Mouse (Mus musculus) midbrain, embryonic 16.5 days (tissue): ENCODE data around the gene D430019H16Rik. TPM values are rescaled to one million over a fixed set of nuclear protein-coding genes. Genes with fewer than 3 reads are reported as not detected.

Source experiments
- ATAC-seq: fragments of 200-750 bp; cut with Nextera tagmentation; 2 replicates; pipeline ENCODE4 v1.8.0; 2017; ENCODE audit warnings: moderate TSS enrichment
- H3K27ac ChIP-seq: fragments of 300-500 bp; sonication (generic); 2 replicates; pipeline ENCODE4 v1.5.1; 2014; ENCODE audit warnings: mild to moderate bottlenecking, low read length, mixed read lengths
- H3K27me3 ChIP-seq: fragments of 300-500 bp; sonication (generic); 2 replicates; pipeline ENCODE4 v1.6.1; 2014; ENCODE audit warnings: low read depth, low read length, mixed read lengths; ENCODE audit not compliant: control insufficient read depth, insufficient read depth
- H3K36me3 ChIP-seq: fragments of 300-500 bp; sonication (generic); 2 replicates; pipeline ENCODE4 v1.6.1; 2014; ENCODE audit warnings: mild to moderate bottlenecking, low read length, moderate library complexity, mixed read lengths; ENCODE audit not compliant: control insufficient read depth, insufficient read depth
- H3K4me1 ChIP-seq: fragments of 300-500 bp; sonication (generic); 2 replicates; pipeline ENCODE4 v1.6.1; 2014; ENCODE audit warnings: mild to moderate bottlenecking, low read length, mixed read lengths; ENCODE audit not compliant: control insufficient read depth, insufficient read depth
- H3K4me2 ChIP-seq: fragments of 300-500 bp; sonication (generic); 2 replicates; pipeline ENCODE4 v1.6.1; 2014; ENCODE audit warnings: mild to moderate bottlenecking, low read length, mixed read lengths
- H3K4me3 ChIP-seq: fragments of 300-500 bp; sonication (generic); 2 replicates; pipeline ENCODE4 v1.5.1; 2014; ENCODE audit warnings: low read depth, mild to moderate bottlenecking, low read length, moderate library complexity, mixed read lengths
- H3K9ac ChIP-seq: fragments of 300-500 bp; sonication (generic); 2 replicates; pipeline ENCODE4 v1.6.1; 2014; ENCODE audit warnings: low read depth, low read length, mixed read lengths
- H3K9me3 ChIP-seq: fragments of 300-500 bp; sonication (generic); replicated peaks from 2 replicates; pipeline ENCODE4 v1.6.1; 2014; ENCODE audit warnings: mild to moderate bottlenecking, low read length, mixed read lengths; ENCODE audit not compliant: control insufficient read depth, poor library complexity, severe bottlenecking
- WGBS: fragments of 180-500 bp; shearing (Covaris S2); extraction: QIAGEN DNeasy Blood & Tissue Kit; methylation state at CpG from one replicate; pipeline ENCODE4 v1.1.7; 2014; 5-methylcytosine and 5-hydroxymethylcytosine counted together
- polyA plus RNA-seq: library from polyadenylated mRNA; unstranded; fragments of >200 nt; fragmentation: Nextera tagmentation; extraction: Ambion mirVana; gene quantifications from 2 replicates; pipeline ENCODE4 v1.2.1, GENCODE M21; 2015

The D430019H16Rik gene
- polyA plus RNA-seq, 1 experiment from 2014 or later = 16.3 TPM

DNA sequence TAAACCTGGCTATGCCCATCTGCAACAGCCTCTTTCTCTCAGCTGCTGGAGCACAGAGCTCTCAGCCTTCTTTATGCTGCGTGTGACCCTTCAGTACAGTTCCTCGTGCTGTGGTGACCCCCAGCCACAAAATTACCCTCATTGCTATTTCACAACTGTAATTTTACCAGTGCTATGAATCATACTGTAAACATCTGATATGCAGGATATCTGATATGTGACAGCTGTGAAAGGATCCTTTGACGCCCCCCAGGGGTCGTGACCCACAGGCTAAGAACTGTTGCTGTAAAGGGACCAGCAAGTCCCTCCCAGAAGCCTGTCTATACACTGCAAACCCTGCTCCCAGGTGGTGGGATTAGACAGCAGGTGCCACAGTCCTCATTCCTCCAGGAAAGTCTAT is 45.2 kb downstream of the D430019H16Rik start:
- Histone ChIP-seq H3K27ac (no peak overlapping the region), H3K27me3 (no peaks in the 10 kb centered on the region), H3K4me3 (no peak overlapping the region), H3K4me1 (no peaks in the 10 kb centered on the region), H3K9me3 (no peaks in the 10 kb centered on the region), H3K9ac (no peak overlapping the region), H3K4me2 (no peak overlapping the region), H3K36me3 (no peaks in the 10 kb centered on the region)
- ATAC-seq = no peak
- WGBS = 74% methylated on average over 4 of the region's 4 CpGs

DNA sequence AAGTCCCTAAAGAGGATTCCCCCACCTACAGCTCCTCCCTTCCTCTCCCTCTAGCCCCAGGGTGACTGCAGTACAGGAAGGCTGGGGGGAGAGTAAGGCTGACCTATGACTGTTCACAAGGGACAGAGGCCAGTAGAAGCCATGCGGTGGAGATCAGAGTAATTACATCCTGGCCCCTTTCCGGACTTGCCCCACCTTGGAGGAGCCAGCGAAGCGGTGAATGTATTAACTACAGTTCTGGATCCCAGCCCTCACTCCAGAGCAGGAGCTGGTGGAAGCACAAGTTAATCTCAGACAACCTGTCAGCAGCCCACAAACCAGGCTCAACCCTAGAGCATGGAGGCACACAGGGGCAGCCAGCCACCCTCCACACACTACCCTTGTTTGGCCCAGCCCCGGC is 47.3 kb downstream of the D430019H16Rik start:
- Histone ChIP-seq H3K27ac (no peak overlapping the region), H3K4me2 (no peak overlapping the region), H3K9ac (no peak overlapping the region), H3K4me3 (no peak overlapping the region), H3K4me1 (0 out of 2 replicates have a peak, but pooled peaks cover 1% of the 10 kb centered on the region), H3K36me3 (no peaks in the 10 kb centered on the region), H3K9me3 (no peaks in the 10 kb centered on the region), H3K27me3 (no peaks in the 10 kb centered on the region)
- no peak for ATAC-seq
- WGBS = 57% methylated on average over 5 of the region's 5 CpGs

DNA sequence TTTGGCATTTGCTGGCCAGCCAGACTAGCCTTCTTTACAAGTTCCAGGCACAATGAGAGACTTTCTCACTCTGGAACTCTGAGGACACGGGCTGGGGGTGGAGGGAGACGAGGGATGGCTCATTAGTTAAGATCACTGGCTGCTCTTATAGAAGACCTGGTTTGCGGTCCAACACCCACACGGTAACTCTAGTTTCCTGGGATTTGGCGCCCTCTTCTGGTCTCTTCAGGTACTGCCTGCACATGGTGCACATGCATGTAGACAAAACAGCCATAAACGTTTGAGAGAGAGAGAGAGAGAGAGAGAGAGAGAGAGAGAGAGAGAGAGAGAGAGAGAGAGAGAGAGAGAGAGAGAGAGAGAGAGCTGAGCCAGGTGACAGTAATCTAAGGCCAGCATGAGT is 51.1 kb downstream of the D430019H16Rik start:
- no peak overlapping the region for H3K9ac ChIP-seq
- no peak overlapping the region for H3K4me3 ChIP-seq
- no peaks in the 10 kb centered on the region for H3K36me3 ChIP-seq
- ATAC-seq = no peak
- H3K9me3 ChIP-seq = no peaks in the 10 kb centered on the region
- 59% methylated on average over 6 of the region's 6 CpGs for WGBS
- 0 out of 2 replicates have a peak, but pooled peaks cover 4% of the 10 kb centered on the region for H3K4me1 ChIP-seq
- H3K27me3 ChIP-seq = no peaks in the 10 kb centered on the region
- no peak overlapping the region for H3K4me2 ChIP-seq
- no peak overlapping the region for H3K27ac ChIP-seq

DNA sequence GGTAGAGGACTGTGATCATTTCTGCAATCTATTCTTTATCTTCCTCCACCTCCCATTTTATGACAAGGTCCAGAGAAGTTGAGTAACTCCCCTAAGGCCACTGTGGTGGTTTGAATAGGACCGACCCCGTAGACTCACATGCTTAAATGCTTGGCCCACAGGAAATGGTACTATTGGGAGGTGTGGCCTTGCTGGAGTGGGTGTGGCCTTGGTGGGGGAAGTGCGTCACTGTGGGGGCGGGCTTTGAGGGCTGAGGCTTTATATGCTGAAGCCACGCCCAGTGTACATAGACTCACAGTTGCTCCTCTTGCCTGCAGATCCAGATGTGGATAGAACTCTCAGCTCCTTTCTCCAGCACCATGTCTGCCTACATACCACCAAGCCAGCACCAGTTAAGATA is 57.5 kb downstream of the D430019H16Rik start:
- no peaks in the 10 kb centered on the region for H3K9me3 ChIP-seq
- 0 out of 2 replicates have a peak, but pooled peaks cover 2% of the 10 kb centered on the region for H3K4me1 ChIP-seq
- H3K9ac ChIP-seq = no peak overlapping the region
- H3K27me3 ChIP-seq = no peaks in the 10 kb centered on the region
- no peak overlapping the region for H3K4me3 ChIP-seq
- no peak overlapping the region for H3K27ac ChIP-seq
- 89% methylated on average over 5 of the region's 5 CpGs for WGBS
- H3K36me3 ChIP-seq = no peaks in the 10 kb centered on the region
- ATAC-seq = no peak
- no peak overlapping the region for H3K4me2 ChIP-seq

DNA sequence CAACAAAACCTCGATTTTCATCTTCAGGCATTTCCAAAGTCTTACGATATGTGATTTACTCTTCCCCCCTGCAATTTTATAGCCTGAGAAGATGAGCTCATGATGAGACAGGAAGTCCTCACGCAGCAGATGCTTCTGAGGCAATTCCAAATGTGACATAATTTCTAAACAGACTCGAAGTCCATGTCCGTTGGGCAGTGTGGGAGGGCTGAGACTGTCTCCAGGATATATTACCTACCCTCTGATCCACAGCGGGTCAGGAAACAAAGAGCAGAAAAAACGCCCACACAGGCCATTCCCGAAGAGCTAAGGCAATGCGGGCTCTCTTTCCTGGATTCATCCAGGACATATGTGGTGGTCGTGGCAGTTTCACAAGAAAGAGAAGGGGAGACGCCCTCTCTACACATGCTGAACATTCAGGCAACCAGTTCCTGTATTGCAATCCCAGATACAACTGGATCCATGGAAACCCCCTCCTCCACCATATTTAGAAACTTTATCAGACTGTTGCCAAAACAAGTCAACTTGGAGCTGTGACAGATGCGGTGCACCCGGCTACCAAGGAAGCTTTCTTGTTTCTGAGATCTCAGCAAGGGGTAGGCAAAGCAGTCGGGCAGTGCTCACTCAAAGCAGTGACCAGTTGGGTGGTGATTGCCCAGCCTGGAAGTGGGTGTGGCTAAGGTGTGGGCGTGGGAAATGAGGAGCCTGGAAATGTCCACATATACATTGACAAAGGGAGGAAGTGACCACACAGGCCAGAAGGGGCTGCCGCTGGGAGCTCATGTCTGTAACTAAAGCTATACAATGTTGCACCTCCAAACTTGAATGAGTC is 58.2 kb downstream of the D430019H16Rik start:
- H3K4me2 ChIP-seq = no peak overlapping the region
- no peaks in the 10 kb centered on the region for H3K27me3 ChIP-seq
- 84% methylated on average over 16 of the region's 16 CpGs for WGBS
- no peak overlapping the region for H3K9ac ChIP-seq
- ATAC-seq = no peak
- no peak overlapping the region for H3K4me3 ChIP-seq
- no peaks in the 10 kb centered on the region for H3K4me1 ChIP-seq
- H3K9me3 ChIP-seq = no peaks in the 10 kb centered on the region
- H3K36me3 ChIP-seq = no peaks in the 10 kb centered on the region
- H3K27ac ChIP-seq = no peak overlapping the region

DNA sequence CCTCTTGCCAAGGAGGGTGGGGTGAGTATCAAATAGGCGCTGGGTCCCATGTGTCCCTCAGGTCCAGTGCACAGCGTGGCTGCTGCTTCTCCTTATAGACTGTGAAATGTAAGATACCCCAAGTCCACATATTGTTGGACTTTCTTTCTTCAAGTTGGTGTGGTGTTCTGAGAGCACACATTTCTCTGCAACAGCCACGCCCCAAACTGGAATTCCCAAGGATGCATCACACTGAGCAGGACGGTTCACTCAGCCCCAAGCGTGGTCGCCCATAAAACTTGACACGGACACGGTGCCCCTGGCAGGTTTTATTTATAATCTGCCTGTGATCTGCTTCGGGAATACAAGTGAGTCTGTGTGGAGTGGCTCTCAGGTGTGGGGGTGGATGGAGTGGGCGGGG is 60.5 kb downstream of the D430019H16Rik start:
- Histone ChIP-seq H3K27ac (no peak overlapping the region), H3K36me3 (no peaks in the 10 kb centered on the region), H3K9ac (no peak overlapping the region), H3K27me3 (no peaks in the 10 kb centered on the region), H3K4me3 (no peak overlapping the region), H3K4me2 (no peak overlapping the region), H3K4me1 (no peaks in the 10 kb centered on the region), H3K9me3 (no peaks in the 10 kb centered on the region)
- no peak for ATAC-seq
- 84% methylated on average over 10 of the region's 10 CpGs for WGBS

DNA sequence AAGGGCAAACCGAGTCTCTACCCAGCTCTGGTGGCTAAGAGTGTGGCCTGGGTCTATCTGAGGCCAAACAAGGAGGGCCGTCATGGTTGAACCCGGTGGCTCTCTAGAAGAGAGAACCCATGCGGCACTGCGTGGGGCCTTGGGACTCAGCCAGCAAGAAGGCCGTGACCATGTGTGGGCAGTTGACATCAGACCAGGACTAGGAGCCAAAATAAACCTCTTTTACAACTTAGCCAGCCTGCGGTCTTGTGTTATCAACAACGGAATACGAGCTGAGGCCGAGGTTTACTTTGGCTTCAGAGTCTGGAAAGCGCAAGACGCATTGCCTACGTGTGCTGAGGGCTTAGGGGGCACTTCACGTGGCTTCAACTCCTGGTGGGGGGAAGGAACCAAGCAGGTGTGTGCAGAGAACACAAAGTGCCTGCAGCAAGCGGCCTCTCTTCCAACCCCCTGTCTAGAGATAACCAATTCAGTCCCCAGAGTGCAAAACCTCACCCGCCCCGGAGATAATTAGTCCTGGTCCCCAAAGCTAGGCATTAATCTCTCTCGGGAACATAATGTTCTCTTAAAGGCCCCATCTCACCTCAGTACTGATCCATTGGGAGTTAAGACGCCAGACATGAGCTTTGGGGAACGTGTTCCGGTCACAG is 63.5 kb downstream of the D430019H16Rik start:
- Histone ChIP-seq H3K36me3 (no peaks in the 10 kb centered on the region), H3K27ac (no peak overlapping the region), H3K4me1 (no peaks in the 10 kb centered on the region), H3K27me3 (no peaks in the 10 kb centered on the region), H3K9me3 (no peaks in the 10 kb centered on the region; the same call in 1 of the 2 replicates), H3K4me2 (no peak overlapping the region), H3K4me3 (no peak overlapping the region), H3K9ac (no peak overlapping the region)
- no peak for ATAC-seq
- WGBS = 85% methylated on average over 21 of the region's 21 CpGs

DNA sequence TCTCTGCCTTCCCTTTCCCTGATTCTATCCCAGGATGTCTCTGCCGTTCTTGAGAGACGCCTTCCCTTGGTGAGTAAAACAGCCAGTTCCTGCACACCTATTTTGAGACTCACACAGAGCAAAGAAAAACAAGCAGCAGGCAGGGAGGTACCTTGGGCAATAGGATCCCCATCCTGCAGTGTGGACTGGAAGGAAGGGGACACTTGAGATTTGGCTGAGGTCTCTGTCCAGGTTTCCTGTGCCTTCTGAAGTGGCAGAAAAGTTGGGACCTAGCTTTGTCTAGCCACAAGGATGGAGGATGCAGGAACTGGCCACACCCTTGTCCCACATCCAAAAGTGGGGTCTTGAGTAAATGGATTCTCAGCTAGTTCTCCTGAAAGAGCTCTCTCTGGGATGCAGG is 66.2 kb downstream of the D430019H16Rik start:
- H3K9me3 ChIP-seq = no peaks in the 10 kb centered on the region; the same call in 1 of the 2 replicates
- ATAC-seq = no peak
- 82% methylated on average over 2 of the region's 2 CpGs for WGBS

DNA sequence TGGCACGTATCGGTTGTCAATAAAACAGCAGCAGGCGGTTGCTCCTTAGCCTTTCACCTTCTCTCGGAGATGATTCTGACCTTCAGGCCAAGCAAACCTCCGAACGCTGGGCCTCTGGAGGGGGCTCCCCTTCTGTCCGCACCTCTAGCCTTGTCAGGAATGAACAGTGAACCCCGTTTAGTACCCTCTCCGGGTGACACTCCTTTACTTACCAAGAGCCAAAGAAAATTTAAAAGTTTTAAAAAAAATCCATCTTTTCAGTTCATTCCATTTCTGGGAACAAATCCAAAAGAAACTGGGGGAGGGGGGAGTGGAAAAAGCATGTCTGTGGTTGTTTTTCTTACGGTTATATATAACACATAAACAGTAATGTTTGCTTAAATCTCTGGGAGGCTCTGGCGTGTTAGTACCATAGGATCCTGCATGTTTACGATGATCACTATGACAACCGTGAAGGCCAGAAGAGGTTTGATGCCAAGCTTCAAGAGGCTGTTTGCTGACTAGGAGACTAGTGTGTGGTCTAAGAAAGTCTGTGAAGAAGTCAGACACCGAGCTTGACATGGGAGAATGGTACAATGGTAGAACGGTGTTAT is 67.6 kb downstream of the D430019H16Rik start:
- no peak overlapping the region for H3K9ac ChIP-seq
- H3K4me3 ChIP-seq = no peak overlapping the region
- no peak overlapping the region for H3K4me2 ChIP-seq
- no peaks in the 10 kb centered on the region for H3K4me1 ChIP-seq
- no peaks in the 10 kb centered on the region for H3K36me3 ChIP-seq
- no peaks in the 10 kb centered on the region; the same call in 1 of the 2 replicates for H3K9me3 ChIP-seq
- no peak overlapping the region for H3K27ac ChIP-seq
- no peak for ATAC-seq
- 74% methylated on average over 15 of the region's 15 CpGs for WGBS
- H3K27me3 ChIP-seq = no peaks in the 10 kb centered on the region

More for the DNA sequence above, 66.2 kb downstream of the D430019H16Rik start:
- Histone ChIP-seq H3K36me3 (no peaks in the 10 kb centered on the region), H3K4me2 (no peak overlapping the region), H3K9ac (no peak overlapping the region), H3K27ac (no peak overlapping the region), H3K4me1 (no peaks in the 10 kb centered on the region), H3K27me3 (no peaks in the 10 kb centered on the region), H3K4me3 (no peak overlapping the region)
